Mouse (Mus musculus): ENCODE data around the gene Gm4498.
"Not testable (repeated sequence)": the region's sequence is repeated elsewhere in the genome, so short reads cannot be mapped to it uniquely, and the experiment has no call there.

Gm4498 gene

GRCm38 (mm10) chr7:20233728-20234127 lies at the start of gene Gm4498:
Gene Gm4498, minus strand, starts transcription at chr7:20233828.
- DNase-seq (ENCODE audit: low spot score): not testable (repeated sequence)

GRCm38 (mm10) chr7:20262734-20263133 lies 29.1 kb upstream of the Gm4498 start, which contains the start of gene Gm5890:
Gene Gm5890, minus strand, starts transcription at chr7:20262834.
- not testable (repeated sequence) for DNase-seq (ENCODE audit: low spot score)

- not testable (repeated sequence) for DNase-seq (ENCODE audit: low spot score)
Measured at GRCm38 (mm10) chr7:20205507-20205906, 28.1 kb downstream of the Gm4498 start, which contains the start of gene Gm6164. Gene Gm6164, minus strand, starts transcription at chr7:20205607.

GRCm38 (mm10) chr7:20193410-20193809 lies 40.2 kb downstream of the Gm4498 start, which contains the start of gene Vmn1r95:
Gene Vmn1r95, plus strand, starts transcription at chr7:20193710.
- DNase-seq (ENCODE audit: low spot score): not testable (repeated sequence)
